Mouse (Mus musculus) embryo, embryonic 9.5 days (tissue): Measurements from ENCODE around the gene Gm49027.
"Not testable (repeated sequence)": the region's sequence is repeated elsewhere in the genome, so short reads cannot be mapped to it uniquely, and the experiment has no call there.

ENCODE experiments used
- DNase-seq: peaks from one replicate; pipeline ENCODE4 v3.0.0-alpha.2; 2017; ENCODE audit errors: extremely low spot score

Gm49027 gene

GRCm38 (mm10) chr5:123525281-123525680 is at the start of gene Gm49027:
Gene Gm49027, minus strand, starts transcription at chr5:123525488.
- DNase-seq = no peak

- no peak for DNase-seq
These were observed 48.1 kb upstream of the Gm49027 start for GRCm38 (mm10) chr5:123573362-123573761.

- peak; percentile 98 for DNase-seq
These were observed 47.3 kb upstream of the Gm49027 start, which contains the start of gene Vps33a for GRCm38 (mm10) chr5:123572357-123573186. Gene Vps33a, minus strand, starts transcription at chr5:123573038.

- no peak for DNase-seq
These were observed 35.8 kb upstream of the Gm49027 start for GRCm38 (mm10) chr5:123561128-123561527.

GRCm38 (mm10) chr5:123559588-123559987 is 34.3 kb upstream of the Gm49027 start:
- DNase-seq = no peak

GRCm38 (mm10) chr5:123556451-123556850 is 31.2 kb upstream of the Gm49027 start:
- no peak for DNase-seq

- no peak for DNase-seq
These were observed 30.4 kb upstream of the Gm49027 start for GRCm38 (mm10) chr5:123555693-123556092.

GRCm38 (mm10) chr5:123533801-123534200 is 8.5 kb upstream of the Gm49027 start:
- no peak for DNase-seq

GRCm38 (mm10) chr5:123530056-123530455 is 4.8 kb upstream of the Gm49027 start:
- DNase-seq = no peak

- no peak for DNase-seq
These were observed 3.4 kb upstream of the Gm49027 start for GRCm38 (mm10) chr5:123528641-123529040.

- DNase-seq = no peak
These were observed 718 bp upstream of the Gm49027 start for GRCm38 (mm10) chr5:123525916-123526495.

GRCm38 (mm10) chr5:123524393-123524750 is 916 bp downstream of the Gm49027 start:
- DNase-seq = no peak

GRCm38 (mm10) chr5:123523692-123524392 is 1.4 kb downstream of the Gm49027 start, which contains the start of gene Diablo:
Gene Diablo, minus strand, starts transcription at chr5:123524176.
- peak; percentile 98 for DNase-seq

- no peak for DNase-seq
These were observed 3.1 kb downstream of the Gm49027 start for GRCm38 (mm10) chr5:123522166-123522565.

GRCm38 (mm10) chr5:123521621-123522020 is 3.7 kb downstream of the Gm49027 start:
- DNase-seq = no peak

- no peak for DNase-seq
These were observed 4.6 kb downstream of the Gm49027 start for GRCm38 (mm10) chr5:123520666-123521065.

GRCm38 (mm10) chr5:123514871-123515270 is 10.4 kb downstream of the Gm49027 start:
- DNase-seq = no peak

GRCm38 (mm10) chr5:123512102-123512501 is 13.2 kb downstream of the Gm49027 start:
- no peak for DNase-seq

- not testable (repeated sequence) for DNase-seq
These were observed 13.9 kb downstream of the Gm49027 start for GRCm38 (mm10) chr5:123511426-123511825.

GRCm38 (mm10) chr5:123510160-123510559 is 15.1 kb downstream of the Gm49027 start, which contains the start of gene B3gnt4:
Gene B3gnt4, plus strand, starts transcription at chr5:123510460.
- DNase-seq = no peak

GRCm38 (mm10) chr5:123508921-123509320 is 16.4 kb downstream of the Gm49027 start:
- peak; percentile 21 for DNase-seq
